Mouse (Mus musculus): ENCODE results near the gene Tle3. TPM values are rescaled to one million over a fixed set of nuclear protein-coding genes. Genes with fewer than 3 reads are reported as not detected.

The Tle3 gene
- polyA plus RNA-seq, 1 experiment from 2014 or later: 3.2 TPM

DNA sequence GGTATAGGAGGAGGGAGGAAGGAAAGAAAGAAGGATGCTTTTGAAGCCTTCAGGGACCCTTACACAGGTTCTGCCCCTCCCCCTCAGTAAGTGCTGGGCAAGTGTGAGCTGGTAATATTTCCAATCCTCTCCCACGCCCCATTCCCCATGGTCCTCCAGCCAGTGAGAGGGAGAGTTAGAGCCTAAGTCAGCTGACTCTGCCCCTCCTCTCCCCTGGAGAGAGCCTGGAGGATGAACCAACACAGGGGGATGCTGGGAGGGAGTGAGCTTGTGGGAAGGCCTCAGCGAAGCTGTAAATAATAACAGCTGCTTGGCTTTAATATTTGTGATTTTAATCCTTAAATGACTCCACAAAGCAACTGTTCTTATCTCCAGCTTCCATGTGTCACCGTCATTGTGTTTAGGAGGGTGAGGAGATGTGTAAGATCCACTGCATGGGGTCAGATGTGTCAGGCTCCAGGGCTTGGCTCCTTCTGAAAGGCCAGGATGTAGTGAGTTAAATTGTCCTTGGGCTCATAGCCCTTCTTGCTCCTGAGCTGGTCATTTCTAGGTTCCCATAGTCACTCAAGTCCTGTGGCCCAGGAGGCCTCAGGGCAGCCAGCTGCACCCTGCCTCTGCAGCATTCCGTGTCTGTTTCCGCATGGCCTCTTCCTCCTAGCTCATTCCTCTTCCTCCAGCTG, 70.9 kb downstream of the Tle3 start:
- Histone ChIP-seq H3K4me3 (ENCODE audit: low read depth, low read length) (no peak overlapping the region), H3K27ac (ENCODE audit: low read depth) (no peak overlapping the region), H3K27me3 (ENCODE audit: insufficient read depth, low read length) (no peaks in the 10 kb centered on the region), H3K36me3 (replicated peaks; ENCODE audit: insufficient read depth, low read length) (no peaks in the 10 kb centered on the region), H3K9ac (replicated peaks) (no peak overlapping the region), H3K4me2 (ENCODE audit: low read depth, low read length) (no peak overlapping the region), H3K9me3 (ENCODE audit: low read length) (no peaks in the 10 kb centered on the region), H3K4me1 (ENCODE audit: insufficient read depth) (0 out of 2 replicates have a peak, but pooled peaks cover 4% of the 10 kb centered on the region)
- TF ChIP-seq EP300 (IDR thresholded peaks at IDR 0.05; ENCODE audit: low read depth) (no peak), CTCF (IDR thresholded peaks at IDR 0.05; ENCODE audit: low read depth) (no peak)
- DNase-seq (no peak), ATAC-seq (no peak)
- WGBS (ENCODE audit: insufficient replicate concordance): 54% methylated on average over 5 of the region's 5 CpGs

GRCm38 (mm10) chr9:61445151-61445550, 73.0 kb downstream of the Tle3 start:
- H3K9ac ChIP-seq (replicated peaks): no peak overlapping the region
- H3K27ac ChIP-seq (ENCODE audit: low read depth): no peak overlapping the region
- TF ChIP-seq CTCF (IDR thresholded peaks at IDR 0.05; ENCODE audit: low read depth) (no peak), EP300 (IDR thresholded peaks at IDR 0.05; ENCODE audit: low read depth) (no peak)
- H3K4me3 ChIP-seq (ENCODE audit: low read depth, low read length): no peak overlapping the region
- H3K9me3 ChIP-seq (ENCODE audit: low read length): no peaks in the 10 kb centered on the region
- no peaks in the 10 kb centered on the region for H3K27me3 ChIP-seq (ENCODE audit: insufficient read depth, low read length)
- no peaks in the 10 kb centered on the region for H3K36me3 ChIP-seq (replicated peaks; ENCODE audit: insufficient read depth, low read length)
- DNase-seq (no peak), ATAC-seq (no peak)
- no peak overlapping the region for H3K4me2 ChIP-seq (ENCODE audit: low read depth, low read length)
- 72% methylated on average over 2 of the region's 2 CpGs for WGBS (ENCODE audit: insufficient replicate concordance)
- H3K4me1 ChIP-seq (ENCODE audit: insufficient read depth): 0 out of 2 replicates have a peak, but pooled peaks cover 4% of the 10 kb centered on the region

DNA sequence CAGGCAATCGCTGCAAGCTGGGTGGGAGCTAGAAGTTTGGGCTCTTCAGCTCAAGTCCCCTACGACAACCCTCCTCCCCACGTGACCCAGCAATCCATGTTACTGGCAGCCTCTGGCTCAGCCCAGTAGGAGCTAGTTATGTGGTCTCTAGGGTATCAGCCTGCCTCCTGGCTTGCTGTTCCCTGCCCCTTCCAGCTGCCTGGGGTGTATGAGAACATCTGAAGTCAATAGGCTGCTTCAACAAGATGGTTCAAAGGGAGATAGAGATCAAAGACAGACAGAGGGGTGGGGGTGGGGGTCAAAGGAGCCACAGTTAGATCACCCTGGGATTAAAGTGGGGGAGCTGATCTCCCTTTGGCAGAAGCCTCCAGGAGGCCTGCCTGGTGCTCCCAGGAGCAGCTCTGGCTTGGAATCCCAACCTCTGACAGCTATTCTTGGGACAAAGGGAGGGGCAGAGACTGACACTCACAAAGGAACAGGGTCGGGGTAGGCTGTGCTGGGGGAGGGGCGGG, 73.6 kb downstream of the Tle3 start:
- ATAC-seq (no peak), DNase-seq (no peak)
- Histone ChIP-seq H3K9ac (replicated peaks) (no peak overlapping the region), H3K4me2 (ENCODE audit: low read depth, low read length) (no peak overlapping the region), H3K4me1 (ENCODE audit: insufficient read depth) (0 out of 2 replicates have a peak, but pooled peaks cover 4% of the 10 kb centered on the region), H3K36me3 (replicated peaks; ENCODE audit: insufficient read depth, low read length) (no peaks in the 10 kb centered on the region), H3K4me3 (ENCODE audit: low read depth, low read length) (no peak overlapping the region), H3K27me3 (ENCODE audit: insufficient read depth, low read length) (no peaks in the 10 kb centered on the region), H3K27ac (ENCODE audit: low read depth) (no peak overlapping the region), H3K9me3 (ENCODE audit: low read length) (no peaks in the 10 kb centered on the region)
- TF ChIP-seq EP300 (IDR thresholded peaks at IDR 0.05; ENCODE audit: low read depth) (no peak), CTCF (IDR thresholded peaks at IDR 0.05; ENCODE audit: low read depth) (no peak)
- WGBS (ENCODE audit: insufficient replicate concordance): 27% methylated on average over 5 of the region's 5 CpGs

GRCm38 (mm10) chr9:61446965-61447364, 74.8 kb downstream of the Tle3 start:
- Histone ChIP-seq H3K9ac (replicated peaks) (no peak overlapping the region), H3K4me1 (ENCODE audit: insufficient read depth) (0 out of 2 replicates have a peak, but pooled peaks cover 4% of the 10 kb centered on the region), H3K27ac (ENCODE audit: low read depth) (no peak overlapping the region), H3K9me3 (ENCODE audit: low read length) (no peaks in the 10 kb centered on the region), H3K27me3 (ENCODE audit: insufficient read depth, low read length) (no peaks in the 10 kb centered on the region), H3K36me3 (replicated peaks; ENCODE audit: insufficient read depth, low read length) (no peaks in the 10 kb centered on the region), H3K4me3 (ENCODE audit: low read depth, low read length) (no peak overlapping the region), H3K4me2 (ENCODE audit: low read depth, low read length) (no peak overlapping the region)
- TF ChIP-seq EP300 (IDR thresholded peaks at IDR 0.05; ENCODE audit: low read depth) (no peak), CTCF (IDR thresholded peaks at IDR 0.05; ENCODE audit: low read depth) (no peak)
- ATAC-seq: no peak
- WGBS (ENCODE audit: insufficient replicate concordance): 59% methylated on average over 2 of the region's 2 CpGs
- DNase-seq: no peak

GRCm38 (mm10) chr9:61449363-61449904, 77.3 kb downstream of the Tle3 start:
- 37% methylated on average over 5 of the region's 5 CpGs for WGBS (ENCODE audit: insufficient replicate concordance)
- Histone ChIP-seq H3K4me3 (ENCODE audit: low read depth, low read length) (no peak overlapping the region), H3K4me2 (ENCODE audit: low read depth, low read length) (no peak overlapping the region), H3K9me3 (ENCODE audit: low read length) (no peaks in the 10 kb centered on the region), H3K4me1 (ENCODE audit: insufficient read depth) (0 out of 2 replicates have a peak, but pooled peaks cover 4% of the 10 kb centered on the region), H3K27me3 (ENCODE audit: insufficient read depth, low read length) (no peaks in the 10 kb centered on the region), H3K9ac (replicated peaks) (no peak overlapping the region), H3K36me3 (replicated peaks; ENCODE audit: insufficient read depth, low read length) (no peaks in the 10 kb centered on the region), H3K27ac (ENCODE audit: low read depth) (no peak overlapping the region)
- DNase-seq (no peak), ATAC-seq (no peak)
- TF ChIP-seq EP300 (IDR thresholded peaks at IDR 0.05; ENCODE audit: low read depth) (no peak), CTCF (IDR thresholded peaks at IDR 0.05; ENCODE audit: low read depth) (no peak)

DNA sequence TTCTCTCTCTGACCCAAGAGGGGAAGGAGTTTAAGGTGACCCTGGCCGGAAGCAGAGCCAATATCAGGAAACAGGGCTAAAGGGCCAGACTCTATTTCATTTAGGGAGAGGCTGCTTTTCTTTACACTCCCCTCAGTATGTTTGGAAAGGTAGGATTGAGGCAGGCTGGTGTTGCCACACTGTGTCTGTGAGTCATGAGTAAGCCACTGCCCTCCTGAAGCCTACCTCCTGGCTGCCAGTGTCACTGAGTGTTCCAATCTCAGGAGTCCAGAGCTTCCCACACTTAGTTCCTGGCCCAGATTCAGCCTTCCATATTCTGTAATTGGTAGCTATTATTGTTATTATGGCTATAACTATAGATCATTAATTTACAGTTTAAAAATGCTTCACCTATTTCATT, 79.9 kb downstream of the Tle3 start:
- H3K27ac ChIP-seq (ENCODE audit: low read depth): no peak overlapping the region
- H3K4me1 ChIP-seq (ENCODE audit: insufficient read depth): no peaks in the 10 kb centered on the region
- 0 out of 2 replicates have a peak, but pooled peaks cover 3% of the 10 kb centered on the region for H3K27me3 ChIP-seq (ENCODE audit: insufficient read depth, low read length)
- WGBS (ENCODE audit: insufficient replicate concordance): 60% methylated on average over 1 of the region's 1 CpGs
- H3K9ac ChIP-seq (replicated peaks): no peak overlapping the region
- no peak overlapping the region for H3K4me3 ChIP-seq (ENCODE audit: low read depth, low read length)
- no peaks in the 10 kb centered on the region for H3K9me3 ChIP-seq (ENCODE audit: low read length)
- no peak for DNase-seq
- H3K36me3 ChIP-seq (replicated peaks; ENCODE audit: insufficient read depth, low read length): no peaks in the 10 kb centered on the region
- ATAC-seq: no peak
- H3K4me2 ChIP-seq (ENCODE audit: low read depth, low read length): no peak overlapping the region
- TF ChIP-seq EP300 (IDR thresholded peaks at IDR 0.05; ENCODE audit: low read depth) (no peak), CTCF (IDR thresholded peaks at IDR 0.05; ENCODE audit: low read depth) (no peak)

All from liver, postnatal 0 days (tissue).